Mouse (Mus musculus): ENCODE data around the gene Fryl.

Gene Fryl

GRCm38 (mm10) chr5:73192870-73193576, 63.4 kb downstream of the Fryl start:
- no peak for DNase-seq

- DNase-seq = no peak
Measured at GRCm38 (mm10) chr5:73191765-73192164, 64.7 kb downstream of the Fryl start.

- no peak for DNase-seq
Measured at GRCm38 (mm10) chr5:73190164-73190563, 66.3 kb downstream of the Fryl start.

GRCm38 (mm10) chr5:73189443-73190160, 66.8 kb downstream of the Fryl start:
- DNase-seq = no peak

- DNase-seq = no peak
Measured at GRCm38 (mm10) chr5:73188576-73188975, 67.8 kb downstream of the Fryl start.

- no peak for DNase-seq
Measured at GRCm38 (mm10) chr5:73188164-73188563, 68.3 kb downstream of the Fryl start.

GRCm38 (mm10) chr5:73186912-73187311, 69.5 kb downstream of the Fryl start:
- DNase-seq = no peak

- DNase-seq = no peak
Measured at GRCm38 (mm10) chr5:73185424-73185823, 71.0 kb downstream of the Fryl start.

GRCm38 (mm10) chr5:73182701-73183447, 73.5 kb downstream of the Fryl start:
- DNase-seq = no peak

GRCm38 (mm10) chr5:73182191-73182590, 74.2 kb downstream of the Fryl start:
- DNase-seq = no peak

GRCm38 (mm10) chr5:73176294-73176693, 80.1 kb downstream of the Fryl start:
- DNase-seq = no peak

- no peak for DNase-seq
Measured at GRCm38 (mm10) chr5:73175377-73176147, 80.9 kb downstream of the Fryl start.

GRCm38 (mm10) chr5:73171876-73172480, 84.4 kb downstream of the Fryl start:
- no peak for DNase-seq

- DNase-seq = no peak
Measured at GRCm38 (mm10) chr5:73171203-73171602, 85.2 kb downstream of the Fryl start.

- DNase-seq = no peak
Measured at GRCm38 (mm10) chr5:73168769-73169272, 87.6 kb downstream of the Fryl start.

GRCm38 (mm10) chr5:73167976-73168768, 88.2 kb downstream of the Fryl start:
- no peak for DNase-seq

- no peak for DNase-seq
Measured at GRCm38 (mm10) chr5:73163970-73164369, 92.4 kb downstream of the Fryl start.

GRCm38 (mm10) chr5:73162492-73162891, 93.9 kb downstream of the Fryl start:
- no peak for DNase-seq

- no peak for DNase-seq
Measured at GRCm38 (mm10) chr5:73160440-73160839, 96.0 kb downstream of the Fryl start.

GRCm38 (mm10) chr5:73157502-73157901, 98.9 kb downstream of the Fryl start:
- no peak for DNase-seq

GRCm38 (mm10) chr5:73157009-73157408, 99.4 kb downstream of the Fryl start:
- no peak for DNase-seq
